Mouse (Mus musculus) bone marrow macrophage, adult 2 months (primary cell): Measurements from ENCODE around the gene Cep72. TPM values are rescaled to one million over a fixed set of nuclear protein-coding genes. Genes with fewer than 3 reads are reported as not detected.
"Not testable (repeated sequence)": the region's sequence is repeated elsewhere in the genome, so short reads cannot be mapped to it uniquely, and the experiment has no call there.

Experiments used
- H3K27ac ChIP-seq: 2 replicates; pipeline ENCODE4 v1.5.1; 2012; ENCODE audit warnings: low read depth, low read length; ENCODE audit not compliant: insufficient read depth
- H3K4me1 ChIP-seq: 2 replicates; pipeline ENCODE4 v1.6.1; 2012; ENCODE audit warnings: low read length; ENCODE audit not compliant: control insufficient read depth, insufficient read depth
- H3K4me3 ChIP-seq: 2 replicates; pipeline ENCODE4 v1.5.1; 2012; ENCODE audit warnings: mild to moderate bottlenecking, low read length, moderate library complexity; ENCODE audit not compliant: insufficient read depth
- CTCF ChIP-seq: IDR thresholded peaks from 2 replicates; pipeline ENCODE4 v1.5.1; 2012; ENCODE audit warnings: low read depth, mild to moderate bottlenecking, low read length, moderate library complexity
- POLR2A ChIP-seq: IDR thresholded peaks from 2 replicates; pipeline ENCODE4 v1.6.1; 2012; ENCODE audit warnings: mild to moderate bottlenecking, low read depth, low read length, borderline replicate concordance
- polyA plus RNA-seq: library from polyadenylated mRNA; stranded (reverse); fragments of >200 nt; gene quantifications from 2 replicates; pipeline ENCODE4 v1.2.4, GENCODE M21; 2012; ENCODE audit not compliant: missing spikeins, insufficient read depth, insufficient read length

The Cep72 gene
- polyA plus RNA-seq, 1 experiment = 9.4 TPM

GRCm38 (mm10) chr13:74034756-74035155 lies 27.3 kb downstream of the Cep72 start:
- Histone ChIP-seq H3K4me1 (peaks cover 8% of the 10 kb centered on the region), H3K4me3 (no peak overlapping the region)
- no peak for TF ChIP-seq CTCF
- TF ChIP-seq POLR2A = no peak

DNA sequence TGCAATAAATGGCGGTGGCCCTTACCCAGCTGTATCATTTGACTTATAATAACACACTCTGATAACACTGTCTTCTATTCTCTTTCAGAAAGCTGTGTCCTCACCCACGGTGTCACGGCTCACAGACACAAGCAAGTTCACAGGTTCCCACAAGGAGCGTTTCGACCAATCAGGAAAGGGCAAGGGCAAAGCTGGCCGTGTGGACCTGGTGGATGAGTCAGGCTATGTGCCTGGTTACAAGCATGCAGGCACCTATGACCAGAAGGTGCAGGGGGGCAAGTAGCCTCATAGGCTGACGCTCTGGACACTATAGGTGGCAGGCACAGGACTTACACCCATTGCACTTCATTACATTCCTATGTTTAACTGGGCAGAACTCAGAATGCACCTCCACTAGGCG lies 31.0 kb downstream of the Cep72 start:
- no peak for TF ChIP-seq CTCF
- no peak for TF ChIP-seq POLR2A
- Histone ChIP-seq H3K4me1 (peaks cover 18% of the 10 kb centered on the region), H3K27ac (no peak overlapping the region), H3K4me3 (no peak overlapping the region)

More at GRCm38 (mm10) chr13:74034756-74035155, 27.3 kb downstream of the Cep72 start:
- no peak overlapping the region for H3K27ac ChIP-seq

DNA sequence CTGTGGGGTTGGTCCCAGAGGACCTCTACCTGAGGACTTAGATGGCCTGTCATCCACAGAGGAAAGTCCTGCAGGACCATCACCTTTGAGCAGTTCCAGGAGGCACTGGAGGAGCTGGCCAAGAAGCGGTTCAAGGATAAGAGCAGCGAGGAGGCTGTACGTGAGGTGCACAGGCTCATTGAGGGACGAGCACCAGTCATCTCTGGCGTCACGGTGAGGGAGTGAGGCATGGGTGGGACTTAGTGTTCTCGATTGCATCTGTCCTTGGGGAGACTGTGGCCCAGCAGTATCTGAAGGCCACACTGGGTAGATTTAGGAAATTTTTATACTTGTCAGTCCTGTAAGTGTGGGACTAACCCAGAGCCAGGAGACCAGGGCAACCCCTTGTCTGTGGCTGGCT lies 31.4 kb downstream of the Cep72 start:
- no peak overlapping the region for H3K4me3 ChIP-seq
- no peak for TF ChIP-seq CTCF
- TF ChIP-seq POLR2A = no peak
- H3K4me1 ChIP-seq = peaks cover 18% of the 10 kb centered on the region
- no peak overlapping the region for H3K27ac ChIP-seq

- TF ChIP-seq CTCF = no peak
- no peak for TF ChIP-seq POLR2A
- Histone ChIP-seq H3K27ac (no peak overlapping the region), H3K4me3 (no peak overlapping the region), H3K4me1 (peaks cover 18% of the 10 kb centered on the region)
Observed at GRCm38 (mm10) chr13:74029013-74029412, 33.1 kb downstream of the Cep72 start.

- Histone ChIP-seq H3K27ac (no peak overlapping the region), H3K4me1 (peaks cover 18% of the 10 kb centered on the region), H3K4me3 (no peak overlapping the region)
- TF ChIP-seq CTCF (no peak), POLR2A (no peak)
Observed at GRCm38 (mm10) chr13:74028116-74028515, 34.0 kb downstream of the Cep72 start.

DNA sequence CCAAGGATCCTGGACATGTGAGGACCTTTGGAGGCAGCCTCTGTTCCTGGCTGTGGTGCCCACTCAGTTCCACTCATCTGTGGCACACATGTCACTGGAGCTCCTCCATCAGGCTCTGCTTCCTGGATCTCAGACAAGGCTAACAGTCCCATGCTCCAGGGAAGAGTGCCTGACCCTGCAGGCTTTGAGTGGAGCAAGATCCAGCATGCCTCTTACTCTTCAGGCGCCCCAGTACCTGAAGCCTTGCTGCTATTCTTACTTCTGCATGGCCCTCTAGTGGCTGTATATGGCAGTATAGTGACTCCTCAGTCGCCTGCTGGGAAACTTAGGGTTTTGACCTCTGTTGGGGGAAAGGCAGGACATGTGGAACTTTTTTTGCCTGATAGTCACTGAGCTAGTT lies 35.9 kb downstream of the Cep72 start:
- no peak overlapping the region for H3K4me3 ChIP-seq
- TF ChIP-seq POLR2A (no peak), CTCF (0 out of 2 replicates have a peak, but pooled peaks have one; percentile 29)
- no peak overlapping the region for H3K27ac ChIP-seq
- peaks cover 20% of the 10 kb centered on the region for H3K4me1 ChIP-seq

DNA sequence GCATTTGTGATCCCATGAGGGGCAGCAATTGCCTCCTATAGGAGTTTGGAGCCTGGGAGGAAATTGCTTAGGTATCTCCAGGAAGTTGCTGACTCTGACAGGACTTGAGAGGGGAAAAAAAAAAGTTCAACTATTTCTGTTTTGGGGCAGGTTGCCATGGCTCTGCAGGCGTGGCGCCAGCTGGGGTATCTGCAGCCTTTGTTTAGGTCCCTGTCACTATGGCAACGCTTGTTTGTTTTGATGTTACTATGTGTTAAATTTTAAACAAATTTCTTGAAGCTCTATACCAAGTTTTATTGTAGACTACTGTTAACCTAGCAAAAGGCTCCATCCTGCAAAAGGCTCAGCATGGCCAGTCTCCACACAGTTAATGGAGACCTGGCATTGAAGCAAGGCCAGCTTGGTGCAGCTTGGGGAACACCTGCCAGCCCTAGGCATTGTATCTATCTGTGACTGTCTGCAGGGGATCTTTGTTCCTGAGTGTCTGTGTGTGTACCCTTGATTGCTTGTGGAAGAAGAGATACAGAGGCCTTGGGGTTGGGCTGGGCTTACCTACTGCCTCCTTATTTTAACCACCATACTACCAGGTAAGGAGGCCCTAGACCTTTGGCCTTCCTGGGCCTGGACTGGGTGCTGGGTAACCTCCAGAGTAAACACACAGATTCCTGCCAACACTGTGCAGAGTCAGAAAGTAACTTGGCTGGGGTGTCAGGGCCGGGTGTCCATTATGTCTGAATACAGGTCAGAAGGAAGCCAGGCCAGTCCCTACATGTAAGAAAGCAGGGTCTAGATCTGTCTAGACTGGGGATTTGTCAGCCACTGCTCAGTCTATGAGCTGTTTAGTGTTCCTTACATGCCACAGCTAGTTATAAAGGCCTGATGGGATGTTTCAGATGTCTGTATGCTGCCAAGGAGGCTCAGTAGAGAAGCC lies 36.7 kb downstream of the Cep72 start:
- TF ChIP-seq POLR2A = no peak
- TF ChIP-seq CTCF = no peak
- Histone ChIP-seq H3K27ac (no peak overlapping the region), H3K4me1 (peaks cover 20% of the 10 kb centered on the region), H3K4me3 (no peak overlapping the region)

DNA sequence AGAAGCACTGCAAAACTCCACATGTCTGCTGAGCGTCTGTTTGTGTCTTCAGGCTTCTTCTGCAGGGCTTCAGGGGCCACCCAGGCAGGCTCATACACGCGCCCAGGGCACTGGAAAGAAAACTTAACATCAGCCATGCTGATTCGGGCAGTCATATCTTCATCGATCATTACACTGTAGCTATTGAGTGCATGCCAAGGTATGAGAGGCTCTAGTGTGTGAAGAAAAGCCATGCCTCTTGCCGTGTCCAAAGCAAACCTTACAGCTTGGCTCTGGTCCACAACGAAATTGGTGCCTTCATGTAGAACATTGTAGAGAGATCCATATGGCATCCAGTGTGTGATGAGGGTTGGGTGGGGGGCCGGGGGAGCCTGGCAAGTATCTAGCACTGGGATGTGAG lies 43.1 kb downstream of the Cep72 start:
- H3K4me3 ChIP-seq, H3K4me1 ChIP-seq, H3K27ac ChIP-seq: not testable (repeated sequence)

- TF ChIP-seq CTCF (no peak), POLR2A (no peak)
- H3K4me1 ChIP-seq = peaks cover 2% of the 10 kb centered on the region; the same call in 1 of the 2 replicates
- H3K27ac ChIP-seq = no peak overlapping the region
- H3K4me3 ChIP-seq = no peak overlapping the region
Observed at GRCm38 (mm10) chr13:74017426-74017825, 44.7 kb downstream of the Cep72 start.

DNA sequence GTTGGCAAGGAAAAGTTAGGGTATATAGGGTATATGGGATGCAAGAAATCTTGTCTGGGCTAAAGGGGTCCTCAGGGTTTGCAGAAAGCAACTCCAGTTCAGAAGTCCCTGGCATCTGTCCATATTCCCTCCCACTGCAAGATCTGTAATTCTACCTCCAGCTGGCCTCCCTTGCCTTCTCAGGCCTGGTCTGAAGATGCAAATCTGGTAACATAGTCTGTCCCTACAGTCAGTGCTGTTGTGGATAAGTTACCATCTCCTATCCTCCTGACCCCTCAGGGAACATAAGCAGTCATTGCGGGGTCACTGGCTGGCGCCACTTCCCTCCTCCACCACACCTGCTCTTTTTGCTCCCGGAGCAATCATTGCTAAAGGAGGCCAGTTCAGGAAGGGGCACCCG lies 46.2 kb downstream of the Cep72 start:
- TF ChIP-seq POLR2A (no peak), CTCF (no peak)
- H3K4me1 ChIP-seq = peaks cover under 1% of the 10 kb centered on the region; the same call in 1 of the 2 replicates
- H3K4me3 ChIP-seq = no peak overlapping the region
- no peak overlapping the region for H3K27ac ChIP-seq
